Mouse (Mus musculus): Measurements from ENCODE around the gene Vmn1r111.
"Not testable (repeated sequence)": the region's sequence is repeated elsewhere in the genome, so short reads cannot be mapped to it uniquely, and the experiment has no call there.

Gene Vmn1r111

DNA sequence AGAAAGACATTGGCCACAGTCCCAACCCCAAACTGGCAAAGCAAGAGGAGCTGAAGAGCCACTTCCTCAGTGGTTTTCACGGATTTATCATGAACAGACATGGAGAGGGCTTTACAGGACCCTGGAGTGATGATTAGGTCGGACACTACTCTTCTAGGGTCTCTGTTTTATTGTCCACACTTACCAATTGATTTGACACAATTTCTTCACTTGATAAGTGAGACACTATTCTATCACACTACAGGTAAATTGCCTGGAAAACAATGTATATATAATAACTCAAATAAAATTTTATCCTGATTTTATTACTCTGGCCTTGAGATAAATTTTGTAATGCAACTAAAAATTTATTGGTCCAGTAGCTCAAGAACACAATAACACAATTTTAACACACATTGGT, at the start of gene Vmn1r111:
Gene Vmn1r111 (minus strand): TSS at position 101 of the 400 bp plus-strand sequence.
- DNase-seq (ENCODE audit: low spot score): not testable (repeated sequence)

DNA sequence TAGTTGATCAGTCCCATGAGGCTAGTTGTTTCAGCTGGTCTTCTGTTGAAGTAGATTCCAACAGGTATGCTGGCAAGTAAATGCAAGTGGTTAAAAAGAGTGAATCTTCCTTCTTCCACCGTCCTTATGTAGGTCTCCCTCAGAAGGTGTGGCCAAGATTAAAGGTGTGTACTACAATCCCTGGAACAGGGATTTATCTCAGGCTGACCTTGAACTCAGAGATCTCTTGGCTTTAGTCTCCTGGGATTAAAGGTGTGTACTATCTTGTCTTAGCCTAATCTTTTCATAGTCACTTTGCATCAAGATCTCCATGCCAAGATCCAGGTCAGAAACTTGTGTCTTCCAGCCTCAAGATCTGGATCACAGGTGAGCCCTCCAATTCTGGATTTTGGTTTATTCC, 27.5 kb upstream of the Vmn1r111 start, which contains the start of gene Gm10668:
Gene Gm10668 (minus strand): TSS at position 101 of the 400 bp plus-strand sequence.
- not testable (repeated sequence) for DNase-seq (ENCODE audit: low spot score)

DNA sequence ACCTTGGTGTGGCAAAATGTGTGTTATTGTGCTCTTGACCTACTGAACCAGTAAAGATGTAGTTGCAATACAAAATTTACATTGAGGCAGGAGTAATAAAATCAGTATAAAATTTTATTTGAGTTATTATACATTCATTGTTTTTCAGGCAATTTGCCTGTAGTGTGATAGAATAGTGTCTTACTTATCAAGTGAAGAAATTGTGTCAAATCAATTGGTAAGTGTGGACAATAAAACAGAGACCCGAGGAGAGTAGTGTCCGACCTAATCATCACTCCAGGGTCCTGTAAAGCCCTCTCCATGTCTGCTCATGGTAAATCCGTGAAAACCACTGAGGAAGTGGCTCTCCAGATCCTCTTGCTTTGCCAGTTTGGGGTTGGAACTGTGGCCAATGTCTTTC, 34.4 kb downstream of the Vmn1r111 start, which contains the start of gene Vmn1r107:
Gene Vmn1r107 (plus strand): TSS at position 301 of the 400 bp plus-strand sequence.
- DNase-seq (ENCODE audit: low spot score): not testable (repeated sequence)

All from yolk sac, embryonic 10.5 days (tissue).